Mouse (Mus musculus) spleen, embryonic (tissue): ENCODE measurements around the gene Dedd2.

Experiments
- CTCF ChIA-PET: fragments of 350-600 bp; sonication (Branson Sonifier 250); formaldehyde crosslinking; loops from one replicate; lab custom pipeline; 2022; lab: Charles Lee

Gene Dedd2

DNA sequence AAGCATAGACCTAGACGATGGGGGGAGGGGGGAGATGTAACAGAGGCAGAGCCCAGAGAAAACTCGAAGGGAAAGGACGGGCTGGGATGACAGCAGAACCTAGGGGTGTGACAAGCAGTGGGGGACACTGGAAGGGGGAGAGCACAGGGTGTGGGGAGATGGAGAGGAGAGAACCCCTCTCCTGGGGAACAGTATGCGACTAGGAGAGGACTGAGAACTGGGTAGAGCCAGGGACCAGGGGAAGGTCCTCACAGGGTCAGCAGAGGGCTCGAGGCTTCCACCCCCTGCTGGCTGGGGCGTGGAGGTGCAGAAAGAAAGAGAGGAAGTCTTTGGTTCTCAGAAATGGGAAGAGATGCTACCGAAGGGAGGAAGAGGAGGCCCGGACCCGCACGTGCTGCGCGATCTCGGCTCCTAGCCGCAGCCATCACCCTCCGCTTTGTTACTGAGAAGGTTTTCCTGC is 39.1 kb downstream of the Dedd2 start:
- CTCF ChIA-PET = interaction anchor here (0.6 kb wide), 1 partner anchor 56 kb away, joined by 3 read pairs; no protein-coding TSS in a partner anchor

DNA sequence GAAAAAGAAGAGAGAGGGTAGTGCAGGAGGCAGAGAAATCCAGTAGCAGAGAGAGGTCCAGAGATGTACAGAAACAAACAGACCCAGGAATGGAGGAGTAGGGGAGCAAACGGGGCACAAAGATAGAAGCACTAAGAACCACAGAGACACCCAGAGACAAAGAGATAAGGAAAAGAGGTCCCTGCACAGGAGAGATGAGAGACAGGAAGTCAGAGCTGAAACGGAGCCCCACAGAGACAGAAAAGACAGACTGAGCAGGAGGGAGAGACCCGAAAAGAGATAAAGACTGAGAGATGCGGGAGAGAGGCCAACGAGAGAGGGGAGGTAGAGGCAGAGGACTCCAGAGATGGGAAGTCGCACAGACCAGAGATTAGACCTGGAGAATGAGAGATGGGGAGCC is 39.9 kb downstream of the Dedd2 start:
- CTCF ChIA-PET = interaction anchor here (0.6 to 0.7 kb wide), 2 partner anchors 97 to 375 kb away, joined by 7 to 11 read pairs; no protein-coding TSS in a partner anchor

DNA sequence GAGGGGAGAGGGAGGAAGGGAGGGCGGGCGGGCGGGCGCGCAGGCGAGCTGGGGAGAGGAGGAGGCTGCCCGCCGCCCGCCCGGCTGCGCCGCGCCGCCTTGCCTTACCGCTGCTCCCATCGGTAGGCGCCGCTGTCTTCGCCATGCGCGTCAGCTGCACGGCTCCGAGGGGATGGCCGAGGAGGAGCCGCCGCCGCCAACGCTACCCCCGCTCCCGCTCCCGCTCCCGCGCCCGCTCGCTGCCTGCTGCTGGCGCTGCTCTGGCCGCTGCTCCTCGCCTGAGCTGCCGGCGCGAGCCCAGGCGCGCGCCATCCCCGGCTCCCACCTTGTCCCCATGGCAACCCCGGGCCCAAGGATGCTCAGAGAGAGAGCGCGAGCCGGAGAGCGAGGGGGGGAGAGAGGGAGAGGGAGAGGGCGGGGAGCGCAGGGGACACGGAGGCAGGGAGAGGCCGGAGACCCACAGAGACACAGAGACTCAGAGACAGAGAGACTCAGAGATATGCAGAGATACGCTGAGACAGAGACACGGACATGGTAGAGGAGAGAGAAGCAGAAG is 40.7 kb downstream of the Dedd2 start, which contains the start of gene Pou2f2:
Gene Pou2f2, minus strand, starts transcription at position 121 of the 556 bp plus-strand sequence.
- CTCF ChIA-PET = no interaction called here

DNA sequence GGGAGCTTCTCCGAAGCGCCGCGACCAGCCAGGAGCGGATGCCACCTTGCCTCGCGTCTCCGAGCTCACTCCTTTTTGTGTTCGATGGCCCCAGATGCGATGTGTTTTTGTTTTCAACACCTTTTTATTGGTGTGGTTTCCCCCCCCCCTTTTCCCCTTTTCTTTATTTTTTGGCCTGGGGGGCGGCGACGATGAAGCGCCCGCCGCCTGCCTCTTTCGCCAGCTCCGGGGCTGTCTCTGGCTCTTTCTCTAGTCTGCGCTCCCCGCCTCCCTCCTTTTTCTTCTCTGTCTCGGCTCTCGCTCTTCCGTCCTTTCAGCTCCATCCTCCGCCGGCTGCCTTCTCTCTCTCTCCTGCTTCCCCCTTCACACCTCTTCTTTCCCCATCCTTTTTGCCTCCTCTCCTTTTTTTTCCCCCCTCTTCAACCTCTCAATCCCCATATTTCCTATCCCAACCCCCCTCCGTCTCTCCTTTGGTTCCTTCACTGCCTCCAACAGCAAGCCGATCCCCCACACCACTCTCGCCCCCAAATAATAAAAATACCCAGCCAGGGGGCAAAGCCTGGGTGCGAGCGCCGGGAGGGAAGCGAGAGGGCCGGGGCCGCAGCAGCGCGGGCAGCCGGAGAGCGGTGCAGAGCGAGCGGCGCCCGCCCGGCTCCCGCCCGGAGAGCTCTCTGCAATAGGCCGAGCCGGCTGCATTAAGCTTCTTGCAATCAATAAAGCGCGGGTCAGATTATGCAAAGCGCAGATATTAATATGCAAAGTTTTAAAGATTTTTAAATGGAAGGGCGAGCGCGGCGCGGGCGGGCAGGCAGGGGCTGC is 41.4 kb downstream of the Dedd2 start:
- CTCF ChIA-PET = interaction anchor here (0.5 to 1.1 kb wide), 5 partner anchors 12 to 452 kb away, joined by 3 to 8 read pairs (median 5); no protein-coding TSS in a partner anchor

DNA sequence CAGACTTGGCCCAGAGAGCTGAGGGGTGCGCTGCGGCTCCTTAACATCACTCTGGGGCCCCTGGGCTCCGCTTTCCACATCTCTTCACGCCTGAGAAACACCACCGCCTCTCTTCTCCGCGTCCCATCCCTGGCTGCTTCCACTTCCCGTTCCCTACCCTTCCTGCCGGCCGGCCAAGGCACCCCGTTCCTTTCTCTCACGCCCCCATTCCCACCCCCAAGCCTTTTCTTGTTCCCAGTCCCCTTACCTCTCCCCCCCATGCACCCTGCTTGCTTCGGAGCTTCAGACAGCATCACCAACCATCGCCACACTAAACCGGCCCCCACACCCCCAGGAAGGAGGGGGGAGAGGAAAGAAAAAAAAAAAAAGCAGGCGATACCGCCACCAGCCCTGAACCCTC is 42.1 kb downstream of the Dedd2 start:
- CTCF ChIA-PET = interaction anchor here (0.6 to 1.1 kb wide), 7 partner anchors 10 to 452 kb away, joined by 3 to 9 read pairs (median 7); no protein-coding TSS in a partner anchor

DNA sequence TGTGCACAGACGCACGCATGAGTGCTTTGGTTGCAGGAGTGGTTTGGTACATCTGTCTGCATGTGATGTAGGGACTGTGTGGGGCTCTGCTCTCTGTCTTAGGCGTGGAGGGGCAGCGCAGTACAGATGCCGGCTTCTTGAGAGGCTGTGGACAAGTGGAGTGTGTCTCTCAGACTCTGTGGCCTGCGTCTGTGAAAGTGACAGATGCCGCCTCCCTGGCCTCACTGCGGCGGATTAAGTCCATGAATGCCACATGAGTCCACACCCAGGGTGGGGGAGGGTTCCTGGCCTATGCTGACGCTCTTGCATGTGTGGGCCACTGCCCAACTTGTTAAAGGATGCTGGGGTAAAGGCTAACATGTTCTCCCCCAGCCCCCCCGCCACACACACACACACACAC is 46.1 kb downstream of the Dedd2 start:
- CTCF ChIA-PET = interaction anchor here (0.6 kb wide), 1 partner anchor 95 kb away, joined by 3 read pairs; no protein-coding TSS in a partner anchor

DNA sequence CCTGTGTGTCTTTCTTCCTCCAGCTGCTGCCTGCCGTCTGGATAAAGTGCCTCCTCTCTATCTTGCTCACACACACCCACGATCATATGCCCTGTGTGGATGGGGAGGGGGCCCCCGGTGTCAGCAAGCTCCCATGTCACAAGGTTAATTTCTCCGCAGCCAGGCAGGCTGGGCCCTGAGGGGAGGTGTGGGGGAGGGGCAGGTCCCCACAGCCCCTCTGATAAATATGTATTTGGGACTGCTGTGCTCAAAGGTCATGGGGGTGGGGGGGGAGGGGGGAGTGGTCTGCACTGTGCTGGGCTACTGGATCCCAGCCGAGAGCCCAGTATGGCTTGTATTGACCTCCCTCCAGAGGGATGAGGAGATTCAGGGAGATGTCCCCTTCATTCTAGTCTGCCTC is 47.7 kb downstream of the Dedd2 start:
- CTCF ChIA-PET = interaction anchor here (0.6 kb wide), 1 partner anchor 10 kb away, joined by 3 read pairs; no protein-coding TSS in a partner anchor

DNA sequence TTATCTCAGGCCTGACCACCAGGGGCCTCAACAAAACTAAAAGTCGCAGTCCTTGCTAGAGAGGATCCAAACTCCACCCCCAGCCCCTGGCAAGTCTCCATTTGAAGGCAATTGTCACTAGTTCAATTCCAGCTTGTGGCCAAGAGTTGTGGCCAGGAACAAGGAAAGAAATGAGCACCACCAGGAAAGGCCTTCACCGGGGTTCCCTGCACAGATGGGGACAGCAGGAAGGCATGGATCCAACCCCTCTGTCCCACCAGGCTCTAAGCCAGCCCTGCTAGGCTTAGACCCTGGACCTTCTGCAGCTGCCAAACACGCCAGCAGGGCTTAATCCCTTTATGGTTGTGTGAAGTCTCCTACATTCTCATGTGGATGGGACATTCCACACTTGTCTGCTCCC is 49.8 kb downstream of the Dedd2 start:
- CTCF ChIA-PET = no interaction called here

DNA sequence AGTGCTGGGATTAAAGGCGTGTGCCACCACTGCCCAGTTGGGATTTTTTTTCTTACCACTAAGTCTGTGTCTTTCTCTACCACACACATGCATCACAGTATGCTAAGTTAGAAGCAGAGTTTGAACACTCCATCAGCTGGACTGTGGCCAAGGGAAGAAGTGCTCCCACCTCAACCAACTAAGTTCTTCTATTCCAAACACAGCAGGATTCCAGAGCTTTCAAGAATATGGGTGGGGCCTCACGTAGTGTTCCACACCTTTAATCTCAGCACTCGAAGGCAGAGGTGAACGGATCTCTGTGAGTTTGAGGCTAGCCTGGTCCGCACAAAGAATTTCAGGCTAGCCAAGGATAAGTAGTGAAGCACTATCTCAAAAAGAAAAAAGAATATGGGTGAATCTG is 54.3 kb downstream of the Dedd2 start:
- CTCF ChIA-PET = no interaction called here

DNA sequence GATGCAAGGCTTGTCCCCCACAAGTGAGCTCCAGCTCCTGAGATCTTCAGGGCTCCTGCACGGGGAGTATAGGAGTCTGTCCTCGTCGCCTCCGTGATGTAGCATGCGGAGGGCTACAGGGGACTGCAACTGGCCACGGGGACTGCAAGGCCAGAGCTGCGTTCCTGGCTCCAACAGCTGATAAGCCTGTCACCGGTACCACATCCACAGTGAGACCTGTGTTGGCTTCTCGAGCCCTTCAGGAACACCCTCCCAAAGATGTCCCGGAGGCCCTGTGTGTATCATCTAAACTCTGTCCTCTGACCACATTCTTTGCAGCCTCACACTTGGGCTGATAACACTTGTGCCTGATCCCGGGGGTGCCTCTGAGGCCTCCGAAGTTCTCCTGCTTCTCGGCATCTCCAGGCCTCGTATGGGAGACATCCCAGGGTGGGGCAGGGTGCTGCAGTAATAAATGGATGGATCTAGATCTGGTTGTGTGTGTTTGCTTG is 64.2 kb downstream of the Dedd2 start:
- CTCF ChIA-PET = no interaction called here

DNA sequence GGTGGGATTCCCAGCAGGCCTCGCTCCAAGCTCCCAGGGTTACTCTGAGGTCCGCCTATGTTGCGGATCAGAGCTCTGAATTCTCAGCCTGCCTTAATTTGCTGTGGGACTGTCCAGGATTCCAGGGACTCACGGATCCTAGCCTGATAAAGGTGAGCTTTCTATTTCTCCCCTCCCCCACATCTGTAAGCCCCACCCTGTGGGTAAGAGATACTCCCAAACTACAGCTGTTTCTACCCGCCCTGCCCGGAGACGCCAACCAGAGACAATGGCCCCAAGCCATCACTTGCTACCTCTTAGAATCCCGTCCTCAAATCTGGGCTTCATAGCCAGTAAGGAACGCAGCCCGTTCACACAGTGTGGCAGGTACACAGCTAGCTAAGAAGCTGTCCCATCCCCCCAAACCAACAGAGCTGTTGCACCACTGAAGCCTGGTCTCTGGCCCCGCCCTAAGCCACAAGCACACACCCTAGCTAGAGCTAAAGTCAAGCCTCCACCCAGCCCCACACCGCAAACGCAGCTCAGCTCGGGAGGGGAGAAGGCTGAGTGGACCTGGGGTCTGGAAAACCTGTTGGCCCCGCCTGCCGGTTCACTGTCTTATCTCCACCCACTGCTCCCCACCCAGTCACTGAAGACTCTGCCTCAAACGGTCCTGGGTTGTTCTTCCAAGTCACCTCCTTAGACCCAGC is 64.8 kb downstream of the Dedd2 start:
- CTCF ChIA-PET = no interaction called here

DNA sequence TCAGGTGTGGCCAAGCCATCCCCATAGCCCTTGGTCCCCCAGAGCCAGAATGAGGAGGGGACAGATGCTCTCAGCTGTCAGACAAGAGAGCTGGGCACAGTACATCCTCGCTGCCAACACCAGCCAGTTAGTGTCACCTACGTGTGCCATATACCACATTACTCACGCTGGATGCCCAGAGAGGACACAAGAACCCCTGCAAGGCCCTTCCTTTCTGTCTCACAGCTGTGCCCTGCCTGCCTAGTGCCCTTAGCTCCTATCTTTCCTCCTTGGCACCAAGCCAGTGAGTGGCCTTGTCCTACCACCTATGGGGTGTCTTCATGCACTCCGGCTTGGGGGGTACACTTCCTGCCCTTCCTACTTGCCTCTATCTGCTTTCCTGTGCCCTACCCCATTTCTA is 65.8 kb downstream of the Dedd2 start:
- CTCF ChIA-PET = no interaction called here

DNA sequence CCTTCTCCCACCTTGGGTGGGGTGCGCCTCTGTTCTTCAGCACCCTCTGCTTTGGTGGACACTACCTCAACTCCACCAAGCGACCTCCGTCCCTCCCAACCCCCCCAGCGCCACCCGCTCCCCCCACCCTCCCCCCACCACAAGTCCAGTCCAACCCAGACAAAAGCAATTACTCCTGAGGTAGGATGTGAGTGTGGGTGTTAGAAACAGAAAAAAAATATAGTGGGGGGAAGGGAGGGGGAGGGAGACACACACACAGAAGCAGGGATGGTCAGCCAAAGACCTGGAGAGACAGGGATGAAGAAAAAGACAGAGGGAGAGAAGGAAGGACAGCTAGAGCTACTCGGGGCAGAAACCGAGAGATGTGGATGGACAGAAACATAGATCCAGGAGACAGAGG is 66.6 kb downstream of the Dedd2 start:
- CTCF ChIA-PET = no interaction called here

DNA sequence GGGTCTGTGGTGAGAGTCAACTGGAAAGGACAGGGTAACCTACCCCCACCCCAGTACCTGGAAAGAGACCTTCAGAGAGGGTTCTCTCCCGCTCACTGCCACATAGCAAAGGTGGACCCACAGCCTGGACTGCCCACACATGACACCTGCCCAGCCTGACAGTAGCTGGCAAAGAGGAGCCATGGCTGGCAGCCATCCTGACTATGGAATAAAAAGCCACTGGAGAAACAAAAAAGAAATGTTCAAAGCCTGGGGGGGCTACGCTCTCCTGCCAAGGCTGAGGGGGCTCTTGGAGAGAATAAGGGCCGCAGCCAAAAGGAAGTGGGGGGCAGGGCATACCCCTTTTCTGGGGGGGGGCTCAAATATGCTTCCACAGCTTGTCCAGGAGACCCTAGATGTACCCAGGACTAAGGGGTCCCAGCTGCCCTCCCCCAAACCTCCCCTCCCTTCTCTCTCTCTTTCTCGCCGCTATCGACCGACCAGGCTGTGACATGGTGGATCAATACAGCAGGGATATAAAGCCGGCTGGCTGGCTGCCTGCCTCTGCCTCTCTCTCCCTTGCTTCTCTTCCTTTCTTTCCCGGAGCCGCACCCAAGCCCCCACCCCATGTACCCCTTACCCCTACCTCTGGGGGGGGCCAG is 68.4 kb downstream of the Dedd2 start:
- CTCF ChIA-PET = interaction anchor here (0.7 kb wide), 1 partner anchor 111 kb away, joined by 3 read pairs; no protein-coding TSS in a partner anchor

DNA sequence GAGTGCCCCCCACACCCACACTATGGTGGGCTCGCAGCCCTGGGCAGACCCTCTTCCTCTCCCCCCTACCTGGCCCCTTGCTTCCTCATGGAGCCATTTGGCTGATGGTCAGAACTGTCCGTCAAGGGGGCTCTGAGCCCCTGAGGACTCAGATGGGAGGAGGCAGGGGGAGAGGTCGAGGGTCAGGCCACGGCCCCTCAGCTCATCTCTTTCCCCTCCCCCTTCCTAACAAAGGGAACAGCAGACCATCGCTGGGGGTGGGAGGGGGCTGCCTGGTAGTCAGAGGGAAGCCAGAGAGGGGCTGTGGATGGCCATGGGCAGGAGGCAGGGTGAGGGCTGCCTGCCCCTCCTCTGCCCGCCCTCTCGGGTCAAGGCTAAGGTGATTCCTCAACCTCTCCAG is 69.4 kb downstream of the Dedd2 start:
- CTCF ChIA-PET = no interaction called here

DNA sequence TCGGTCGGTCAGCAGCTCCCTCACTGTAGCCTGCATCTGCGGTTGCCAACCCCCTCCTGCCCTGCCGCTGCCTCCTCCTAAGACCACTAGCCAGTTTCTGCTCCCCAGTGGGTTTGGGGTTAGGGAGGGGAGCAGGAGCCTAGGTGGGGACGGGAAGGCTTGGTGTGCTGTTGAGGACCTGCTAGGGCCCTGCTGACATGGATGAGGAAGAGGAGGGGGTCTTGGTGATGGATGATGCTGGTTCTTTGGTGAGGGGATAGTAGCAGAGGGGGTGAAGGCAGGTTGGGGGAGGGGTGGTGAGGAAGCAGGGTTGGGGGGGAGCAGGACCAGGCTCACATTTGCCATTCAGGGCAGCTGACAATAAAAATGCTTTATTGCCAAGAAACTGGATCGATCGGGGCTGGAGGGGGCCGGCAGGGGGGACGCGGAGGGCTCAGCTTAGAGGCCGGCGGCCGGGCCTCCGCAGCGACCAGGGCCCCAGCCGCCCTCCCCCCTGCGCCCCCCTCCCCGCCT is 70.2 kb downstream of the Dedd2 start:
- CTCF ChIA-PET = no interaction called here
